Mouse (Mus musculus): Measurements from ENCODE around the gene Ets1.
A peak's percentile ranks its signal among the peaks of the same experiment; 100 is the strongest.

Ets1 gene

DNA sequence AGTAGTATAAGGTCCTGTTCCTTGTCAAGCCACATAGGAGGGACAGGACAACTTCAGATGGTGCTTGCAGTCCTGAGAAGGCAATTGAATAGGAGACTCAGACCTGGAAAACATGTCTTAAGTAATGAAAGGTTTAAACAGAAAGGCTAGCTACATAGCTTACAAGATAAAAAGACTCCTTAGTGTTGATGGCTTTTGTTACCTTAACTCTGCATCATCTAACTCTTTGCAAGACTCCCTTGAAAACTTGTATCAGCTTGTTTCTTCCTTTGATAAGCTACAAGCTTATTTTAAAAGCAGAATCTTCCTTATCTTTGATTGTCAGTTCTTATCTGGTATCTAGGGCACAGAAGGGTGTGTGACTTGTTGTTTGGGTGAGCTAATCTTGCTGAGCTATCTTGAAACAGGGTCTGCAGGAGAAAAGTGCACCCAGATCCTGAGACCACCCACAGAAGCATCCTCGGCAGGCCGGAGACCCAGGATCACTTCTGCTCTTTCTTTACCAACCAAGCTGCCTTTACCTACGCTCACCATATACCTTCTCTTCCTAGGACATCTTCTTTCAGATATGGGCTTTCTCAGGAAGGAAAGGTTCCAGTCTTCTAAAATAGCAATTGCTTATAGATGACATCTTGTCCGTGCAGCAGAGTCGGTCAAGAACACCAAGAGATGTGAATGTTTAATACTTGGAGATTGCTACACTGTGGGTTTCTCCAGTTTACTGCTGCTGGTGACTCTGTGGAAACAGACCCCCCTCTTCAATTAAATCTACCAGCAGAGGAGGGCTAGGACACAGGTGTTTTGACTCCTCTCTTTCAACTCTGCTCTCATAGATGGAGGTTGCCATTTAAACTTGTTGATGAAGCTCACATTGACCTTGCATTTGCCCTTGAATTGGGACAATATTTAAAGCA lies 19.2 kb upstream of the Ets1 start:
- no peak for ATAC-seq (ENCODE audit: low TSS enrichment)

DNA sequence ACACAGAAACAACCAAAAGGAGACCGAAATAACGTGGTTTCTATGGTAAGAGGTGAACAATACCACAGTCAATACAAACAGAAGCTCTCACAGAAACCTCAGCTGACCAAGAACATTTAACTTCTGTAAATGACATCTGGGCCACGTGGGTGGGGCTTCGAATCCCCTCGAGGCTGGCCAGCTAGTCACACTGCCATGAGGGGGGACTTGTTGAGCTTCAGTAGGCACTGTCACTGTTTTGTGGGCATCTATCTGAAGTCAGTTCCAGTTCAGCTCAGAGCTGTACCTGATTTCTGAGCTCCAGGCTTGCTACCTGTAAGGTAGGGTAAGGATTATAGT lies 18.6 kb upstream of the Ets1 start:
- no peak for ATAC-seq (ENCODE audit: low TSS enrichment)

DNA sequence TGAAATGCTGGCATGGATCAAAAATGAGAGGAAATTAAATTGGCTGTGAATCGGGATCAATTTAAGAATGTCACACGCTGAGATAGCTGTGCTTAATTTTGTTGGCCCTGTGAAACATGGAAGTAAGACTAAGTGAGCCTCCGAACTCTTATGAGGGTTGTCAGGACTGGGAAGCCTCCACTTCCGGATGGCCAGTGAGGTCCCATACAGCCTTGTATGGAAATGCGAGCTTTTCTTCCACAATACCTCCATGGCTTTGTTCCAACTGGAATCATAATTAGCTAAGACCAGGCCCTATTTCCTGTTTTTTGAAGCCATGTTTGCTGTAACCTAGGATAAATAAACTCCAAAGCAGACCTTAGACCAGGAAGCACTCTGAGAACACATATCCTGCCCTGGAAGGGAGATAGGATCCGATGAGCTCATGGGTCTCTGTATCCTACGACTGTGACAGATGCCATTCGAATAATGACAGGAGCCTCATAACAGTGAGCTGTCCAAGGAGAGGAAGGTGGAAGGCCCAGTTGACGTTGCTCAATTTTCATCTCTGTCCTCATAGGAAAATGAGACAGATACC lies 17.4 kb upstream of the Ets1 start:
- no peak for ATAC-seq (ENCODE audit: low TSS enrichment)

DNA sequence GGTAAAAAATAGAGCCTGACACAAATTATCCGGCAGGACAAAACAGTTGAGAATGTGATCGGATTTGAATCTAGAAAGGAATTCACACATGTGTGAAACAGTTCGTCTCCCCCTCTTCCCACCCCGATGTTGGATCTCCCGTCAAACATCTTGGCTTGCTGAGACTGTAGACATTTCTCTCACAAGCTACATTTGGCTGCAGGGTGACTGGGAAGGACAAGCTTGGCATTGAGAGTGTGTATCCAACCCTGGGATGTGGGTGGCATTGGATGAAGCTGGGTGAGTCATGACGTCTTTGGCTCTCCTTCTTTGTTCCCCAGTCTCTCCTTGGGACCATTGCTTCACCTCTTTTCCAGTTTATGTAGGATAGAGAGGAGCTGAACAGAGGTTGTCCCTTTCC lies 16.4 kb upstream of the Ets1 start:
- ATAC-seq (ENCODE audit: low TSS enrichment) = peak; percentile 81

DNA sequence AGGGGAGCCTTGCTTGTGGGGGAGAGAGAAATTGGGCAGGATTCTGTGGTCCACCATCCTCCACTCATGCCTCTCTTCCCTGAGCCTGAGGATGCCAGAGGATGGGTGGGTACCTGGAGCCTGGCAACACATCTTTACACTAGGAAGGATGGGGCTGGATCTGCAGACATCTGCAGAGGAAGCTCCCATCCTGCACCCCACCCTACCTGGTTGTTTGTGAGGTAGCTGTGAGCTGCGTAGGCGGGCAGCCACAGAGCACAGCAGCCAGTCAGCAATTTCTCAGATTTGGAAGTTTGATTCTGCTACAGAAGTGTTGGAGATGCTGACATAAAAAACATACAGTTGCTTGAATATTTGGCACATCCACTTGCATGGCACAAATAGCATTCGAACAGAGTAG lies 15.6 kb upstream of the Ets1 start:
- no peak for ATAC-seq (ENCODE audit: low TSS enrichment)

DNA sequence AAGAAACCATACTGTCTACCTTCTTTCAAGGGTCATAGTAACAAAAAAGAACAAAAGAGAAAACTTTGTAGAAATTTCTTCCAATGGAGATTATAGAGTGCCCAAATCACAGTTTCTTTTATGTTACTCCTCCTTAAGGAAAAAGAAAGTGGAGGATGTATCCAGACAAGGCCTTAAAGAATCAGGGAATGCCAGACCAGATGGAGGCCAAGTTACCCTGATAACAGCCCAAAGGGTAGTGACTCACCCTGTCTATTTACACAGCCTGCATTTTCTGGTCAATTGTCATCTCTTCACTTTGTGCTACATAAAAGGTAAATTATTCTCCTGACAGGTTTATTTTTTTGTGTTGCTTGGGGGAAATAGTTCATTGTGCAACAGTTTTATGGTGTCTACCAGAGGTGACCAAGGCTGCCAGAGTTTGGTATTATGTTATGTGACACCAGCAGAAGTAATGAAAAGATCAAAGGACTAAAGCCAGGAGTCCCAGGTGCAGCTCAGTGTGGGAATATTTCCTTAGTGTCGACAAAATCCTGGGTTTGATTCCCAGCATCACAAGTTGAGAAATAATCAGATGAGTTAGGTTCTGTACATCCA lies 6.5 kb upstream of the Ets1 start:
- no peak for ATAC-seq (ENCODE audit: low TSS enrichment)

DNA sequence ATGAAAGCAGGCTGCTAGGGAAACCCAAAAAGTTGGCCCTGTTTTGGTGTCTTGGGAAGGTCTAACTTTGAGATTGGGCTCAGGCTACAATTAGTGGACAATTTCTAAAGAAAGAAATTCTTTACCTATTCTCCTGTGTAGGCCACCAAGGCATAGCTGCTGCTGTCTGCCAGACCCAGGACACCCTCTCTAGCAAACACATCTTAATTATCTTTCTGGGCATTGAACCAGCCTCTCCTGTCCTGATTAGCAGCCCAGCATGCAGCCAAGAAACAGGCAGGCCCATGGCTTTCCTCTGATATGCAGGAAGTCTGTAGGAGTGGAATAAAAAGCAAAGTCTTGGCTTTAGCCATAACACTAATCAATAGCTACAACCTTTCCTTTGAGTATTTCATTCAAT lies 4.7 kb upstream of the Ets1 start:
- ATAC-seq (ENCODE audit: low TSS enrichment) = no peak

DNA sequence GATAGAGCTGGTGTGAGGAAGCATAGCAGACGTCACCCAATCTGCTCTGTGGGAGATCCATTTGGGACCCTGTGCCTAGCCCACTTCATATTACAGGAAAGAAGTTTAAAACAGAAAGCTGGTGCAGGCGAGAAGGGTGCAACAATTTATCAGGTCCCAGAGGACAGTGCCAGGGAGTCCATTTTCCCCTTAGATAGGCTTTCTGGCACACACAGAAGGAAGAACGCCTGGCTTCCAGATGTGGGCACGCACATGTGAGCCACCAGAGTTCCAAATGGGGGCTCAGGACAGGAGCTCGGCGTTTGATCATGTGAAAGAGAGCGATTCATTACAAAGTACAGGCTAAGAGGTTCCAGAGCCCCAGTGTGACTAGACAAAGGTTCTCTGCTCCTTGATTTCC lies 3.8 kb upstream of the Ets1 start:
- ATAC-seq (ENCODE audit: low TSS enrichment) = no peak

DNA sequence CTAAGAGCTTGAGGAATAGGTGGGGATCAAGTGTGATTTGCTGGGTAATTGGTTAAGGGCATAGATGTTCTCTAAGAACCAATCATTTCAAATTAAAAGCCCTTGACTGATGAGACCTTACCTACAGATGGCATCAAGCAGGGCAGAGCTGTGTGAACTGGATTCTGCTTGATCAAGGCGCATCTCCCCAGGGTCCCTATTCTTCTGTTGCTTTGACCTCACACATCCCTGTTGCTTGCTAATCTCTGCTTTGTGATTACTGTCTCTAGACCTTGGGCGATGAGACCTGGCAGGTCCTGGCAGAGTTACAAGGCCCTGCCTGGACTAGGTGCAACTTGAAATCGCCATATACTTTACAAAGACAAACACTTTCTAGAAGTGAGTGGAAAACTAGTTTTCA lies 9.0 kb downstream of the Ets1 start:
- ATAC-seq (ENCODE audit: low TSS enrichment) = no peak

GRCm38 (mm10) chr9:32645475-32645874 lies 9.5 kb downstream of the Ets1 start:
- no peak for ATAC-seq (ENCODE audit: low TSS enrichment)

- ATAC-seq (ENCODE audit: low TSS enrichment) = no peak
Observed at GRCm38 (mm10) chr9:32646539-32647258, 10.7 kb downstream of the Ets1 start.

DNA sequence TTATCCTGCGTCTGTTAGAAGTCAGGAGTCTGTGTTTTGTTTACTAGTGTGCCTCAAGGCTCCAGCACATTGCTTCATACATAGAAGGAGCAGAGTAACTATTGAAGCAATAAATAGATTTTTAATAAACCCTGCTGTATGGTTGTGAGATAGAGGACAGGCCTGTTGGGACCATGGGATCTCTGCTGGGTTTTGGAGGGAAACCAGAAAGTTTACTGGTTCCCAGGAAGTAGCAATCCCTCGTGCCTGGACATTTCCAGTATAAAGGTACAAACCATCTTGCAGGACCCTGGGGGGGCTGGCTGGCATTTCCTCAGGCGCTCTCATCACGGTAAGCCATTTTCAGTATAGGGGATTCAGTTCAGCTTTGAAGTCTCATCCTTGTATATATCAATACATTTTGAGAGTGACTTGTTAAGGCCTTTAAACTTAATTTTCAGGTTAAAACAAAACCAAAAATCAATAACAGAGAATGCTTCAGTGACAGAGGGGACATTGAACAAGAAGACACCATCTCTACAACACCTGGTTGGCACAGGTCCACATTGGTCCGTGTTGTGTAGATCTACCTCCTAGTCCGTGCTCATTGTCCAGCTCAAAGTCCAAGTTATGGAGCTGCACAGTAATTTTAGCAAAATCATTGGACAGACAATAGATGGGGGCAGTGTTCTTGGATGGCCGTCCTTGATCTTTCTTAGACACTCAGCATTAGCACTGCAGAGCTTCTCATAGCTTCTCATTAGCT lies 11.7 kb downstream of the Ets1 start:
- no peak for ATAC-seq (ENCODE audit: low TSS enrichment)

- ATAC-seq (ENCODE audit: low TSS enrichment) = no peak
Observed at GRCm38 (mm10) chr9:32648286-32648685, 12.3 kb downstream of the Ets1 start.

- ATAC-seq (ENCODE audit: low TSS enrichment) = no peak
Observed at GRCm38 (mm10) chr9:32650738-32651137, 14.7 kb downstream of the Ets1 start.

- ATAC-seq (ENCODE audit: low TSS enrichment) = no peak
Observed at GRCm38 (mm10) chr9:32652112-32652511, 16.1 kb downstream of the Ets1 start.

DNA sequence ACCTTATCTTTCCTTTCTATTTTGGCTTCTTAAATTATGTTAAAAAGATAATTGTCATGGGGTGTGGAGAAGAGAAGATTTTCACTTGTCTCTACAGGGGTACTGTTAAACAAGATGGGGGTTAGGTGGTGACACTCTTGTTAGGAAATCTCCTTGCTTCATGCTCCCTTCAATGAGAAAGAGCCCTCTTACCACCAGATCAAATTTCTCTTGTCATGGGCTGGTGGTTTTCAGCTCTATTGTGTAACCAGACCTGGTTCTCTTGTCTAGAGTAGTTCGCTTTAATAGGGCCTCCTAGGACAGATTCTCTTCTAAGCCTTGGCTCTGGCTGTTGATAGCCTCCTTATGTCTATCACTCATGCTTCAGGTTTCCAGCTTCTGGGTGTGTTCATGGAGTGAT lies 18.3 kb downstream of the Ets1 start:
- ATAC-seq (ENCODE audit: low TSS enrichment) = no peak

GRCm38 (mm10) chr9:32656351-32656844 lies 20.4 kb downstream of the Ets1 start:
- ATAC-seq (ENCODE audit: low TSS enrichment) = no peak

DNA sequence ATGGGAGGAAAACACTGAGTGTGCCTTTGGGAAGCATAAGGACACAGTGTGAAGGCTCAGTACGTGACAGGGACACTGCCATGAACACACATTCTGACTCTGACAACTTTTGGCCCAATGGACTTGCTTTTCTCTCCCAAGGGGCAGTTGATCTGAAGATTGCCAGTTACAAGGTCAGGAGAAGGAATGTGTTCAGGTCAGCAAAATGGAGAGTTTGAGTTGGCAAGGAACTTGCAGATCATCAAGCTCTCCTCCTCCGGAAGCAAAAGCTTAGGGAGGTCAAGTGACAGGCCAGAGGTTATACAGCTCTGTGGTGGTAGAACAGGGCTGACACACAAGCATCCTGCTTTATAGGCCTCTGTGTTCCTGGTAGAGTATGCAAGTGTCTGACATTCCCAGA lies 21.1 kb downstream of the Ets1 start:
- ATAC-seq (ENCODE audit: low TSS enrichment) = no peak

GRCm38 (mm10) chr9:32660406-32660960 lies 24.5 kb downstream of the Ets1 start:
- ATAC-seq (ENCODE audit: low TSS enrichment) = no peak

DNA sequence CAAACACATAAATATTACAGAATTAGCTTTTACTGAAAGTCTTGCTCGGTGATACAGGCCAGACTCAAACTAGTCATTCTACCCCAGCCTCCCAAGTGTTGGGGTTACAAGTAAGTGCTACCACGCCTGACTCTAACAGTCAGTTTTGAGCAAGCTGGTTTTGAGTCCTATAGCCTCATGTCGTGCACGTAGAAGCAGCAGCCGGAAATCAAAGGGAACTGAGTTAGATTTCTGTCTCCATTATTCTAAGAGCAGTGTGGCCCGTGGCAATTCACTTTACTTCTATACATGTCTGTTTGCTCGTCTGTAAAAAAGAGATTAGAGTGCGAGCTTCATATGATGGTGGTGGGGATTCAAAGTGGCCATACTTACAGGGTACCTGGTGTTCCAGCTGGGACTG lies 25.1 kb downstream of the Ets1 start:
- no peak for ATAC-seq (ENCODE audit: low TSS enrichment)

GRCm38 (mm10) chr9:32661561-32661960 lies 25.5 kb downstream of the Ets1 start:
- ATAC-seq (ENCODE audit: low TSS enrichment) = no peak
